Mouse (Mus musculus): ENCODE measurements around the gene Ficd. TPM values are rescaled to one million over a fixed set of nuclear protein-coding genes. Genes with fewer than 3 reads are reported as not detected.

The Ficd gene
- polyA plus RNA-seq, 1 experiment: 3.4 TPM

DNA sequence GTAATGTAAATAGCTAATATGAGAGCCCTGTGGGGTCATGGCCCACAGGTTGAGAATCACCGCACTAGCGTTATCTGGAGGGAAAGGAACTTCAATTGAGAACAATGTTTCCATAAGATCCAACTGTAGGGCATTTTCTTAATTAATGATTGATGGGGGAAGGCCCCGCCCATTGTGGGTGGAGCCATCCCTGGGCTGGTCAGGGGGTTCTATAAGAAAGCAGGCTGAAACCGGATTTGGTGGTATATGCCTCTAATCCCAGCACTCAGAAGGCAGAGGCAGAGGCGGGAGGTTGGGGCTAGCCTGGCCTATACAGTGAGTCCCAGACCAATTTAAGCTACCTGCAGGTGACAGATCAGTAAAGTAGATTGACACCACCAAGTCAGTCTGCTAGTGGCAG, 1.2 kb upstream of the Ficd start:
- no peaks in the 10 kb centered on the region for H3K27me3 ChIP-seq (ENCODE audit: control insufficient read depth, insufficient read depth, low read length, poor library complexity, severe bottlenecking)
- H3K4me3 ChIP-seq (ENCODE audit: low read depth, low read length): peak overlapping the region; percentile 4; the same call in 1 of the 2 replicates
- no peaks in the 10 kb centered on the region for H3K9me3 ChIP-seq (replicated peaks; ENCODE audit: control insufficient read depth, insufficient read depth, low read length, poor library complexity, severe bottlenecking)
- no peaks in the 10 kb centered on the region for H3K36me3 ChIP-seq (ENCODE audit: control insufficient read depth, insufficient read depth, low read length, poor library complexity, severe bottlenecking)
- no peaks in the 10 kb centered on the region for H3K4me1 ChIP-seq (ENCODE audit: control insufficient read depth, insufficient read depth, low read length)
- H3K9ac ChIP-seq (ENCODE audit: low read depth, poor library complexity, severe bottlenecking): peak overlapping the region; percentile 70
- H3K27ac ChIP-seq (ENCODE audit: insufficient read depth, low read length): peak overlapping the region; percentile 90
- peak; percentile 83 for TF ChIP-seq POLR2A (IDR thresholded peaks at IDR 0.05; ENCODE audit: insufficient read depth, low read length)
- TF ChIP-seq EP300 (IDR thresholded peaks at IDR 0.05; ENCODE audit: insufficient read depth, low read depth, low read length): no peak
- TF ChIP-seq CTCF (IDR thresholded peaks at IDR 0.05; ENCODE audit: low read depth, low read length): no peak

DNA sequence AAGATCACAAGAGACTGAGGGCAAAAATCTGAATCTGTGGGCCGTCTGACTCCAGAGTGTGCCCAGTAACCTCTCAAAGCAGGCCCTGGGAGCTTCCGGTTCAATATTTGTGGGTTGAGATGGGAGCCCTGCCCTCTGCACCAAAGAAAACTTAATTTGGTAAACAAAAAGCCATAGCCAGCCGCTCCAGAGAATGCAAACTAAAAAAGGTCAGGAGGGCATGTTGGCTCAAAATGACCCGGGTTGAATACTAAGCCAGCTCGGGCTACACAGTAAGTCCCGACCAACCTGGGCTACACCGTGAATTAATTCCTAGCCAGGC, 619 bp upstream of the Ficd start:
- Histone ChIP-seq H3K27me3 (ENCODE audit: control insufficient read depth, insufficient read depth, low read length, poor library complexity, severe bottlenecking) (no peaks in the 10 kb centered on the region), H3K9me3 (replicated peaks; ENCODE audit: control insufficient read depth, insufficient read depth, low read length, poor library complexity, severe bottlenecking) (no peaks in the 10 kb centered on the region), H3K4me1 (ENCODE audit: control insufficient read depth, insufficient read depth, low read length) (no peaks in the 10 kb centered on the region), H3K9ac (ENCODE audit: low read depth, poor library complexity, severe bottlenecking) (peak overlapping the region; percentile 70), H3K36me3 (ENCODE audit: control insufficient read depth, insufficient read depth, low read length, poor library complexity, severe bottlenecking) (no peaks in the 10 kb centered on the region), H3K4me3 (ENCODE audit: low read depth, low read length) (peak overlapping the region; percentile 52), H3K27ac (ENCODE audit: insufficient read depth, low read length) (peak overlapping the region; percentile 90)
- no peak for TF ChIP-seq POLR2A (IDR thresholded peaks at IDR 0.05; ENCODE audit: insufficient read depth, low read length)
- no peak for TF ChIP-seq CTCF (IDR thresholded peaks at IDR 0.05; ENCODE audit: low read depth, low read length)

DNA sequence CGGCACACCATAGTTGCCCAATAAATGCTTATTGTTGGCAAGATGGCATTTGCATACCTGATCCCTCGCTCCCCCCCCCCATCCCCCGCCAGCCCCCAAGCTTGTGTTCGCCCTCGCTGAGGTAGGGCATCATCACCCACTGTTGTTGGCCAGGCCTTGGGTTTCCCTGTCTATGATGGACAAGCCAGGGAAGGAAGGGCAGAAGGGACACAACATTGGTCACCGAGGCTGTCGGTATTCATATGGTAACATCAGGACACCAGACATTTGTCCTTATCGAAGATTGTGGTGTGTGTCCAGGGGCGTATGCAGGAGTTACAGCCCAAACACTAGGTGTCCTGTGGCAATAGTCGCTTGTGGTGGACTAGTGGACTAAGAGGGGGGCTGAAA, 505 bp downstream of the Ficd start:
- H3K9me3 ChIP-seq (replicated peaks; ENCODE audit: control insufficient read depth, insufficient read depth, low read length, poor library complexity, severe bottlenecking): no peaks in the 10 kb centered on the region
- peak overlapping the region; percentile 70 for H3K9ac ChIP-seq (ENCODE audit: low read depth, poor library complexity, severe bottlenecking)

DNA sequence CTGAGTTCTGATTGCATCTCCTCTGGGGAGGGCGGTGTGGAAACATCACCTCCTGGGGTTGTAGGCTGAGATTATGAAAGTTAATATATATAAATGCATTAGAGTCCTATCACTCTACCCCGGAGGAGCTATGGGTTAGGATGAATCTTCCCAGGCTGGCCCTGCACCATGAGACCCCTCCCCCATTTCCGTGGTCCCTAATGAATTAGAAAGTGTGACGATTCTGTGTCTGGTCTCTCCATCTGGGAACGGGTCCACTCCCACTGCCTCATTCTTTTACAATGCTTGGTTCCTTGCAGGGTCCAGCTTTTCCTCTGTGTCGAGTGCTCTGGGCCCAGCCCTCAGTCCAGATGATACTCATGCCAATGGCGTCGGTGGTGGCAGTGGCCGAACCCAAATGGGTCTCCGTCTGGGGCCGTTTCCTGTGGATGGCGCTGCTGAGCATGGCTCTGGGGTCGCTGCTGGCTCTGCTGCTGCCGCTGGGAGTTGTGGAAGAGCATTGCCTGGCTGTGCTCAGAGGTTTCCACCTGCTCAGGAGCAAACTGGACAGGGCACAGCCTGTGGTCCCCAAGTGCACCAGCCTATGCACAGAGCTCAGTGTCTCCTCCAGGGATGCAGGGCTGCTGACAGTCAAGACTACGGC, 1.0 kb downstream of the Ficd start:
- no peak overlapping the region for H3K27ac ChIP-seq (ENCODE audit: insufficient read depth, low read length)
- H3K4me1 ChIP-seq (ENCODE audit: control insufficient read depth, insufficient read depth, low read length): no peaks in the 10 kb centered on the region
- H3K4me3 ChIP-seq (ENCODE audit: low read depth, low read length): peak overlapping the region; percentile 72
- H3K9ac ChIP-seq (ENCODE audit: low read depth, poor library complexity, severe bottlenecking): no peak overlapping the region
- TF ChIP-seq EP300 (IDR thresholded peaks at IDR 0.05; ENCODE audit: insufficient read depth, low read depth, low read length) (no peak), POLR2A (IDR thresholded peaks at IDR 0.05; ENCODE audit: insufficient read depth, low read length) (no peak), CTCF (IDR thresholded peaks at IDR 0.05; ENCODE audit: low read depth, low read length) (peak; percentile 1)
- H3K36me3 ChIP-seq (ENCODE audit: control insufficient read depth, insufficient read depth, low read length, poor library complexity, severe bottlenecking): no peaks in the 10 kb centered on the region
- H3K9me3 ChIP-seq (replicated peaks; ENCODE audit: control insufficient read depth, insufficient read depth, low read length, poor library complexity, severe bottlenecking): no peaks in the 10 kb centered on the region
- no peaks in the 10 kb centered on the region for H3K27me3 ChIP-seq (ENCODE audit: control insufficient read depth, insufficient read depth, low read length, poor library complexity, severe bottlenecking)

More for the DNA sequence above, 505 bp downstream of the Ficd start:
- Histone ChIP-seq H3K4me1 (ENCODE audit: control insufficient read depth, insufficient read depth, low read length) (no peaks in the 10 kb centered on the region), H3K27ac (ENCODE audit: insufficient read depth, low read length) (no peak overlapping the region), H3K4me3 (ENCODE audit: low read depth, low read length) (peak overlapping the region; percentile 72), H3K36me3 (ENCODE audit: control insufficient read depth, insufficient read depth, low read length, poor library complexity, severe bottlenecking) (no peaks in the 10 kb centered on the region), H3K27me3 (ENCODE audit: control insufficient read depth, insufficient read depth, low read length, poor library complexity, severe bottlenecking) (no peaks in the 10 kb centered on the region)
- TF ChIP-seq POLR2A (IDR thresholded peaks at IDR 0.05; ENCODE audit: insufficient read depth, low read length) (no peak), EP300 (IDR thresholded peaks at IDR 0.05; ENCODE audit: insufficient read depth, low read depth, low read length) (no peak), CTCF (IDR thresholded peaks at IDR 0.05; ENCODE audit: low read depth, low read length) (no peak)

DNA sequence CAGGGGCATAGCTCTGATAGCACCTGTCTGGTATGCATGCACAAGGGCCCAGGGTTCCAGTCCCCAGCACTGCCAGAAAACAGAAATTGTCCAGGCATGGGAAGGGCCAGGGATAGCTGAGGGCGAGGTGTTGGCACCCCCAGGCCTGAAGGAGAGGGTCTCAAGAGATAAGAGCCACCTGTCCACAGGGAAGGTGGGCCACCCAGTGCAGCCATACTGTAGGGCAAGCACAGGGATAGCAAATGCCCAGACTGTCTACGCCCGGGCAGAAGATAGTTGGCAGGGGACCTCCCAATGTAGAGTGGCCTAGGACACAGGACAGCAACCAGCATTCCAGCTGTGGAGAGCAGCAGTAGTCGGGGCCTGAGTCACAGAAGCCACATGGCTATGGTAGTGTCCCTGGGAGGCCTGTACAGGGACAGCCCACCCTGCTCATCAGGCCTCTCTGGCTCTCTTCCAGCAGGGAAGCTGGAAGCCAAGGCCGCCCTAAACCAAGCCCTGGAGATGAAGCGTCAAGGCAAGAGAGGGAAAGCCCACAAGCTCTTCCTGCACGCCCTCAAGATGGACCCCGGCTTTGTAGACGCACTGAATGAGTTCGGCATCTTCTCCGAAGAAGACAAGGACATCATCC, 2.1 kb downstream of the Ficd start:
- no peak for TF ChIP-seq EP300 (IDR thresholded peaks at IDR 0.05; ENCODE audit: insufficient read depth, low read depth, low read length)
- no peak for TF ChIP-seq CTCF (IDR thresholded peaks at IDR 0.05; ENCODE audit: low read depth, low read length)
- TF ChIP-seq POLR2A (IDR thresholded peaks at IDR 0.05; ENCODE audit: insufficient read depth, low read length): no peak
- no peaks in the 10 kb centered on the region for H3K4me1 ChIP-seq (ENCODE audit: control insufficient read depth, insufficient read depth, low read length)
- no peak overlapping the region for H3K27ac ChIP-seq (ENCODE audit: insufficient read depth, low read length)
- no peak overlapping the region for H3K9ac ChIP-seq (ENCODE audit: low read depth, poor library complexity, severe bottlenecking)
- H3K36me3 ChIP-seq (ENCODE audit: control insufficient read depth, insufficient read depth, low read length, poor library complexity, severe bottlenecking): peaks cover 6% of the 10 kb centered on the region
- H3K9me3 ChIP-seq (replicated peaks; ENCODE audit: control insufficient read depth, insufficient read depth, low read length, poor library complexity, severe bottlenecking): no peaks in the 10 kb centered on the region
- H3K27me3 ChIP-seq (ENCODE audit: control insufficient read depth, insufficient read depth, low read length, poor library complexity, severe bottlenecking): no peaks in the 10 kb centered on the region
- no peak overlapping the region for H3K4me3 ChIP-seq (ENCODE audit: low read depth, low read length)

DNA sequence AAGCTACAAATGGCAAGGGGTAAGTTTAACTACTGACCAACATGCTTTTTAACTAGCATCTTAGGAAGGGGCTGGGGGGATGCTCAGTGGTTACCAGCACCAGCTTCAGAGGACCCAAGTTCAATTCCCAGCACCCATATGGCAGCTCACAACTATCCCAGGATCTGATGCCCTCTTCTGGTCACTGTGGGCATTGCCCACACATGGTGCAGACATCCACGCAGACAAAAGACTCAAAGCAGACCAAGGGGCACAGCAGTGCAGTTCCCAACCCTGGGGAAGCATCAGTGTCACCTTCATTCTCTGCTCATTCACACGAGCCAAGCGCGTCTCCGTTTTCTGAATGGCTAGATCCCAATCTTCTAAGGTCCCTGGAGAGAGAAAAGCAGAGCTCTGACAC, 12.0 kb downstream of the Ficd start:
- H3K4me1 ChIP-seq (ENCODE audit: control insufficient read depth, insufficient read depth, low read length): no peaks in the 10 kb centered on the region
- no peak overlapping the region for H3K27ac ChIP-seq (ENCODE audit: insufficient read depth, low read length)
- no peak overlapping the region for H3K9ac ChIP-seq (ENCODE audit: low read depth, poor library complexity, severe bottlenecking)
- TF ChIP-seq CTCF (IDR thresholded peaks at IDR 0.05; ENCODE audit: low read depth, low read length) (peak; percentile 49), EP300 (IDR thresholded peaks at IDR 0.05; ENCODE audit: insufficient read depth, low read depth, low read length) (no peak)
- no peak overlapping the region for H3K4me3 ChIP-seq (ENCODE audit: low read depth, low read length)
- peaks cover 73% of the 10 kb centered on the region for H3K36me3 ChIP-seq (ENCODE audit: control insufficient read depth, insufficient read depth, low read length, poor library complexity, severe bottlenecking)
- H3K9me3 ChIP-seq (replicated peaks; ENCODE audit: control insufficient read depth, insufficient read depth, low read length, poor library complexity, severe bottlenecking): no peaks in the 10 kb centered on the region
- H3K27me3 ChIP-seq (ENCODE audit: control insufficient read depth, insufficient read depth, low read length, poor library complexity, severe bottlenecking): no peaks in the 10 kb centered on the region

Data from ES-Bruce4 (cell line).